Comparison of ENCODE assay signal across 19 mouse cellular contexts in genomic region chr7:125762289-125762688, GRCm38 (mm10). TPM values are rescaled to one million over a fixed set of nuclear protein-coding genes. Genes with fewer than 3 reads are reported as not detected.
DNase-seq lines count a peak whose midpoint lies in the region; ATAC-seq and TF ChIP-seq lines count a peak whose summit lies in the region.
"Had no signal": no experiment of that assay in that cellular context is flagged by ENCODE, and none has a peak within 500 bp of the region (broad histone marks: within the 10 kb centered on the region; RNA-seq: fewer than 3 reads in every experiment).

No protein-coding gene starts in this region.

- peaks cover 18% of the 10 kb centered on the region for H3K36me3 ChIP-seq in heart, embryonic 14.5 days (ENCODE audit: control insufficient read depth, insufficient read depth, low read length)
- H3K36me3 ChIP-seq in lung, postnatal 0 days (ENCODE audit: insufficient read depth, low read length), result no peaks in the 10 kb centered on the region
- H3K36me3 ChIP-seq in myocyte (ENCODE audit: control insufficient read depth, insufficient read depth), result no peaks in the 10 kb centered on the region

- no peaks in the 10 kb centered on the region for H3K79me2 ChIP-seq in myocyte (ENCODE audit: control insufficient read depth, insufficient read depth)

- WGBS in heart, embryonic 14.5 days, result 43% methylated on average over 2 of the region's 2 CpGs
- 72% methylated on average over 2 of the region's 2 CpGs for WGBS in lung, postnatal 0 days
- 62% methylated on average over 2 of the region's 2 CpGs for WGBS in lung, adult 2 months

- ATAC-seq in heart, embryonic 14.5 days (ENCODE audit: insufficient number of reproducible peaks, insufficient read depth, low FRiP score, low read depth), result no peak; the same call in 1 of the 2 replicates
- ATAC-seq in lung, postnatal 0 days, result peak; percentile 27; the same call in 1 of the 2 replicates
- ATAC-seq in erythroid progenitor cell, adult 5-6 weeks (replicated peaks; ENCODE audit: low FRiP score, poor library complexity, severe bottlenecking), result no peak
- ATAC-seq: inflammation-experienced regulatory T-cells, adult 6 months; midbrain, embryonic 16.5 days had no signal

- no peak overlapping the region for H3K4me2 ChIP-seq in heart, embryonic 14.5 days (ENCODE audit: low read length)
- no peak overlapping the region for H3K4me2 ChIP-seq in lung, postnatal 0 days (replicated peaks; ENCODE audit: low read depth, low read length)
- no peak overlapping the region for H3K4me2 ChIP-seq in myocyte (ENCODE audit: low read depth)
- H3K4me2 ChIP-seq: limb, embryonic 12.5 days had no signal

- H3K4me1 ChIP-seq in heart, embryonic 14.5 days (ENCODE audit: control insufficient read depth in 2 of 2, insufficient read depth in 2 of 2, low read length in 2 of 2), result peaks cover 41 to 66% of the 10 kb centered on the region in 2 experiments
- peaks cover 4% of the 10 kb centered on the region; the same call in 1 of the 2 replicates for H3K4me1 ChIP-seq in lung, postnatal 0 days (ENCODE audit: insufficient read depth, low read depth, low read length)
- H3K4me1 ChIP-seq in lung, adult 2 months (ENCODE audit: control insufficient read depth, insufficient read depth, low read length), result peaks cover 2% of the 10 kb centered on the region; the same call in 1 of the 2 replicates
- H3K4me1 ChIP-seq in bone marrow macrophage, adult 2 months (ENCODE audit: control insufficient read depth, insufficient read depth, low read length), result peaks cover 35% of the 10 kb centered on the region

- no peak for TF ChIP-seq CTCF in lung, postnatal 0 days (IDR thresholded peaks at IDR 0.05)
- TF ChIP-seq CTCF in lung, adult 2 months (IDR thresholded peaks at IDR 0.05; ENCODE audit: insufficient read depth, low read length), result no peak
- TF ChIP-seq CTCF in bone marrow macrophage, adult 2 months (IDR thresholded peaks at IDR 0.05; ENCODE audit: low read depth, low read length), result no peak

- intact Hi-C loops in heart, postnatal 36 days (cut with DNase I), result no loop called here

- H3K4me3 ChIP-seq in heart, embryonic 14.5 days (ENCODE audit: control insufficient read depth in 1 of 2, insufficient read depth in 1 of 2, low read depth in 1 of 2, low read length in 2 of 2), result no peak overlapping the region
- no peak overlapping the region for H3K4me3 ChIP-seq in lung, postnatal 0 days (ENCODE audit: low read depth, low read length)
- H3K4me3 ChIP-seq in lung, adult 2 months (replicated peaks; ENCODE audit: extremely low read depth, low read depth, low read length), result no peak overlapping the region
- H3K4me3 ChIP-seq in bone marrow macrophage, adult 2 months (ENCODE audit: insufficient read depth, low read length), result no peak overlapping the region
- H3K4me3 ChIP-seq in myocyte, result no peak overlapping the region
- H3K4me3 ChIP-seq: hindbrain, embryonic 10.5 days; limb, embryonic 12.5 days had no signal

- H3K9ac ChIP-seq in heart, embryonic 14.5 days (ENCODE audit: low read length), result no peak overlapping the region
- no peak overlapping the region for H3K9ac ChIP-seq in lung, postnatal 0 days (replicated peaks; ENCODE audit: low read depth)
- H3K9ac ChIP-seq: forebrain, postnatal 0 days; limb, embryonic 12.5 days; liver, embryonic 14.5 days had no signal

- DNase-seq in heart, postnatal 36 days, result no peak
- DNase-seq in lung, postnatal 0 days (ENCODE audit: low spot score), result peak; percentile 55
- no peak for DNase-seq in lung, adult 2 months
- DNase-seq: adrenal gland, adult 2 months; cerebellum, adult 11-12 months; cerebellum, postnatal 25 days; forebrain, postnatal 0 days; kidney, adult 9 months; kidney, postnatal 36 days; layer of hippocampus, adult 9-11 months had no signal

- TF ChIP-seq POLR2A in lung, adult 2 months (IDR thresholded peaks at IDR 0.05; ENCODE audit: borderline replicate concordance, extremely low read depth, low read depth, low read length), result no peak
- no peak for TF ChIP-seq POLR2A in bone marrow macrophage, adult 2 months (IDR thresholded peaks at IDR 0.05; ENCODE audit: borderline replicate concordance, low read depth, low read length)
- TF ChIP-seq POLR2A in myocyte (IDR thresholded peaks at IDR 0.05; ENCODE audit: insufficient read length, low read depth), result no peak

- H3K9me3 ChIP-seq in heart, embryonic 14.5 days (ENCODE audit: control insufficient read depth, low read length), result no peaks in the 10 kb centered on the region
- no peaks in the 10 kb centered on the region for H3K9me3 ChIP-seq in lung, postnatal 0 days (ENCODE audit: low read length)
- H3K9me3 ChIP-seq: hindbrain, embryonic 10.5 days; limb, embryonic 12.5 days had no signal

- TF ChIP-seq EP300 in lung, postnatal 0 days (IDR thresholded peaks at IDR 0.05), result 0 out of 2 replicates have a peak, but pooled peaks have one; percentile 22

- no peak overlapping the region for H3ac ChIP-seq in myocyte (ENCODE audit: control insufficient read depth, insufficient read length)

- no peaks in the 10 kb centered on the region for H3K27me3 ChIP-seq in heart, embryonic 14.5 days (ENCODE audit: control insufficient read depth, insufficient read depth, low read length)
- no peaks in the 10 kb centered on the region for H3K27me3 ChIP-seq in lung, postnatal 0 days (replicated peaks; ENCODE audit: insufficient read depth, low read length)
- H3K27me3 ChIP-seq in myocyte (ENCODE audit: control insufficient read depth, insufficient read depth, insufficient read length), result no peaks in the 10 kb centered on the region
- H3K27me3 ChIP-seq: limb, embryonic 12.5 days had no signal

- H3K27ac ChIP-seq in heart, embryonic 14.5 days (replicated peaks in 1 of 2; ENCODE audit: control insufficient read depth in 1 of 2, insufficient read depth in 1 of 2, low read depth in 2 of 2, low read length in 2 of 2), result peak overlapping the region; percentile 66 to 97
- H3K27ac ChIP-seq in lung, postnatal 0 days (ENCODE audit: low read length), result no peak overlapping the region
- peak overlapping the region; percentile 94 for H3K27ac ChIP-seq in bone marrow macrophage, adult 2 months (ENCODE audit: insufficient read depth, low read depth, low read length)
- H3K27ac ChIP-seq: limb, embryonic 12.5 days; liver, embryonic 14.5 days had no signal

TF ChIP-seq in myocyte, 11 proteins besides CTCF, POLR2A, EP300 and RAD21:
- TF ChIP-seq POLR2AphosphoS2 (IDR thresholded peaks at IDR 0.05; ENCODE audit: insufficient read length, low read depth), result no peak
- TF ChIP-seq USF1 (IDR thresholded peaks at IDR 0.05; ENCODE audit: low read depth), result peak; percentile 26

RNA-seq across cellular contexts. Expression of gene D430042O09Rik, which starts 54.6 kb away (rescaled TPM):
- polyA plus RNA-seq in heart, embryonic 14.5 days (2014; fragmentation: Nextera tagmentation; extraction: Ambion mirVana), result 7.9 and 8.6 TPM in 2 replicates
- 10 to 100 TPM in 1 of 2 experiments, 1 to 10 TPM in 1; 9.1 to 13.1 TPM for total RNA-seq in heart, postnatal 36 days (2021)
- 5.3 and 5.8 TPM in 2 replicates for polyA plus RNA-seq in lung, postnatal 0 days (2015; fragmentation: Nextera tagmentation; extraction: Ambion mirVana)
- 15.9 and 18.4 TPM in 2 replicates for polyA plus RNA-seq in lung, adult 2 months (2012; rRNA removed)
- 16.0 and 19.8 TPM in 2 replicates for polyA plus RNA-seq in bone marrow macrophage, adult 2 months (2012; ENCODE audit: insufficient read depth, insufficient read length, missing spikeins)
- 5.5 TPM for polyA plus RNA-seq in myocyte (2012; fragmentation: generic; extraction: Trizol)
- total RNA-seq in erythroid progenitor cell, adult 5-6 weeks (2015; ENCODE audit: low replicate concordance), result 5.9 and 15.1 TPM in 2 replicates
- 4.7 and 9.5 TPM in 2 replicates for total RNA-seq in erythroid progenitor cell, adult 5-6 weeks (2017; ENCODE audit: low replicate concordance)

RNA-seq across cellular contexts. Expression of gene Gtf3c1, which starts 54.7 kb away (rescaled TPM):
- polyA plus RNA-seq in heart, embryonic 14.5 days (2014; fragmentation: Nextera tagmentation; extraction: Ambion mirVana), result 29.1 and 30.4 TPM in 2 replicates
- 10 to 100 TPM; 61.1 to 63.3 TPM for total RNA-seq in heart, postnatal 36 days (2021)
- polyA plus RNA-seq in lung, postnatal 0 days (2015; fragmentation: Nextera tagmentation; extraction: Ambion mirVana), result 13.6 and 16.5 TPM in 2 replicates
- polyA plus RNA-seq in lung, adult 2 months (2012; rRNA removed), result 61.9 and 68.4 TPM in 2 replicates
- polyA plus RNA-seq in bone marrow macrophage, adult 2 months (2012; ENCODE audit: insufficient read depth, insufficient read length, missing spikeins), result 16.7 and 22.0 TPM in 2 replicates
- 38.3 TPM for polyA plus RNA-seq in myocyte (2012; fragmentation: generic; extraction: Trizol)
- 6.1 and 11.3 TPM in 2 replicates for total RNA-seq in erythroid progenitor cell, adult 5-6 weeks (2015; ENCODE audit: low replicate concordance)
- 18.6 and 47.6 TPM in 2 replicates for total RNA-seq in erythroid progenitor cell, adult 5-6 weeks (2017; ENCODE audit: low replicate concordance)
